Mouse (Mus musculus): ENCODE data around the gene Sfmbt2.

DNA sequence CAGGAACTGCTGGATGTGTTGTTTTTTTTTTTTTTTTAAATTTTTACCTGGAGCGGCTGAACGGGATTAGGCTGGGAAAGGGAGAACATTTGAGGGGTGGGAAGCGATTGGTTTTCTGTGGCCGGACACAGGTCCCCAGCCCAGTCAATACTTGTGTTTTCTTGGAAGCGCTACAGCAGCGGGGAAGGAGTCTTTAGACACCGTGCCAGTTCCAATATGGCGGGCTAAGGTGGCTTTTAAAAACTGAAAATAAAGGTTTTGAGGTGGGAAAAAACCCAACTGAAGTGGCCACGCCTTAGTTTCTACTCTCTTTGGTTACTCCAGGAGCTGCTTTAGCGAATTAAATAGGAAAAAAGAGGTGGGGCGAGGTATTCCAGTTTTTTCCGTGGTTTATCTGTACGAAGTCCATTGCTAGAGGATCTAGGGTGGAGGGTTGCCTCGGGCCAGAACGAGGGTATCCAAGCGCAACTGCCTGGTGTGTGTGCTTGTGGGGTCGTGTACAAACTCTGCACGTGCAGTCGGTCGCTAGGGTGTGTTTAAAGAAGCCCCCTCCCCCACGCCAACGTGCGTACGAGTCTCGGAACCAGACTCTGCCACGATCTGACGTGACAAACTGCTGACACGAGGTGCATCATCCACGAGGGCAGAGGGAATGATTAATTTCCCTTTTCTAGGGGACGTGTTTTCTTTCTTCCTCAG, 3.3 kb downstream of the Sfmbt2 start:
- TF ChIP-seq CTCF (IDR thresholded peaks at IDR 0.05; ENCODE audit: low read depth) (no peak), EP300 (IDR thresholded peaks at IDR 0.05; ENCODE audit: low read depth) (no peak)
